Mouse (Mus musculus): Measurements from ENCODE around the gene Ntm. TPM values are rescaled to one million over a fixed set of nuclear protein-coding genes. Genes with fewer than 3 reads are reported as not detected.

The Ntm gene
- polyA plus RNA-seq, 1 experiment = not detected

- Histone ChIP-seq H3K4me3 (no peak overlapping the region), H3K4me2 (ENCODE audit: low read depth) (no peak overlapping the region), H3ac (ENCODE audit: control insufficient read depth, insufficient read length) (no peak overlapping the region), H3K79me2 (ENCODE audit: control insufficient read depth, insufficient read depth) (no peaks in the 10 kb centered on the region), H3K36me3 (ENCODE audit: control insufficient read depth, insufficient read depth) (no peaks in the 10 kb centered on the region), H3K27me3 (ENCODE audit: control insufficient read depth, insufficient read depth, insufficient read length) (no peaks in the 10 kb centered on the region)
- TF ChIP-seq USF1 (IDR thresholded peaks at IDR 0.05; ENCODE audit: low read depth) (no peak), POLR2AphosphoS2 (IDR thresholded peaks at IDR 0.05; ENCODE audit: insufficient read length, low read depth) (no peak), E2F4 (IDR thresholded peaks at IDR 0.05; ENCODE audit: insufficient read depth) (no peak), REST (IDR thresholded peaks at IDR 0.05; ENCODE audit: insufficient read depth, insufficient read length) (no peak), SRF (IDR thresholded peaks at IDR 0.05; ENCODE audit: control insufficient read depth, insufficient read length, low read depth) (no peak), CEBPB (IDR thresholded peaks at IDR 0.05; ENCODE audit: insufficient read depth, poor library complexity, severe bottlenecking) (no peak), TCF3 (IDR thresholded peaks at IDR 0.05; ENCODE audit: insufficient read length, low read depth) (no peak), POLR2A (IDR thresholded peaks at IDR 0.05; ENCODE audit: insufficient read length, low read depth) (no peak), MYOG (IDR thresholded peaks at IDR 0.05; ENCODE audit: control insufficient read depth in 1 of 3, insufficient read depth in 1 of 3, insufficient read length in 2 of 3, low read depth in 2 of 3) (no peak), MYOD1 (IDR thresholded peaks at IDR 0.05; ENCODE audit: control insufficient read depth in 1 of 3, insufficient read length in 2 of 3, low read depth in 2 of 3) (no peak), TCF12 (IDR thresholded peaks at IDR 0.05; ENCODE audit: insufficient read depth, poor library complexity, severe bottlenecking) (no peak), MAX (IDR thresholded peaks at IDR 0.05; ENCODE audit: low read depth) (no peak)
These were observed 172.9 kb downstream of the Ntm start for GRCm38 (mm10) chr9:29790017-29790416.

DNA sequence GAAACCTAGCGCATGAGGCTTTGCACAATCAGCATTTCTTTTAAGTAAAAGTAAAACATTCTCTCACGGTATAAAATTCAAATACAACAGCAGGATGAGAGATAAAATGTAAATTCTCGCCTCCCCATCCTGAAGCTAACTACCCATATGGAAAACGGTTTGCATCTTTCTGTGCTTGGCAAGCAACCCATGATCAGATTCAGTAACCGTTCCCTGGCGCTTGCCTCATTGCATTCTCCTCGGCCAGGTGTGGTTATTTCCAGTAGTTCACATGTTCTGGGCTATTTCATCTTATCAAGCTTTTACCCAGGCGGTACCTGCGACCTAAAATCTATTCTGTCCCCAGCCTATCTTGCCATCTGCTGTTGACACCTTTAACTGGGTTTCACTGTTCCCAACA is 174.1 kb downstream of the Ntm start:
- TF ChIP-seq TCF3 (IDR thresholded peaks at IDR 0.05; ENCODE audit: insufficient read length, low read depth) = no peak
- no peak for TF ChIP-seq CEBPB (IDR thresholded peaks at IDR 0.05; ENCODE audit: insufficient read depth, poor library complexity, severe bottlenecking)
- TF ChIP-seq E2F4 (IDR thresholded peaks at IDR 0.05; ENCODE audit: insufficient read depth) = no peak
- TF ChIP-seq MYOD1 (IDR thresholded peaks at IDR 0.05; ENCODE audit: control insufficient read depth in 1 of 3, insufficient read length in 2 of 3, low read depth in 2 of 3) = no peak
- no peak for TF ChIP-seq MYOG (IDR thresholded peaks at IDR 0.05; ENCODE audit: control insufficient read depth in 1 of 3, insufficient read depth in 1 of 3, insufficient read length in 2 of 3, low read depth in 2 of 3)
- TF ChIP-seq POLR2AphosphoS2 (IDR thresholded peaks at IDR 0.05; ENCODE audit: insufficient read length, low read depth) = no peak
- TF ChIP-seq REST (IDR thresholded peaks at IDR 0.05; ENCODE audit: insufficient read depth, insufficient read length) = no peak
- no peak for TF ChIP-seq TCF12 (IDR thresholded peaks at IDR 0.05; ENCODE audit: insufficient read depth, poor library complexity, severe bottlenecking)
- no peak for TF ChIP-seq SRF (IDR thresholded peaks at IDR 0.05; ENCODE audit: control insufficient read depth, insufficient read length, low read depth)
- no peak for TF ChIP-seq USF1 (IDR thresholded peaks at IDR 0.05; ENCODE audit: low read depth)
- no peak for TF ChIP-seq POLR2A (IDR thresholded peaks at IDR 0.05; ENCODE audit: insufficient read length, low read depth)
- TF ChIP-seq MAX (IDR thresholded peaks at IDR 0.05; ENCODE audit: low read depth) = no peak
- Histone ChIP-seq H3K27me3 (ENCODE audit: control insufficient read depth, insufficient read depth, insufficient read length) (no peaks in the 10 kb centered on the region), H3K4me2 (ENCODE audit: low read depth) (no peak overlapping the region)

DNA sequence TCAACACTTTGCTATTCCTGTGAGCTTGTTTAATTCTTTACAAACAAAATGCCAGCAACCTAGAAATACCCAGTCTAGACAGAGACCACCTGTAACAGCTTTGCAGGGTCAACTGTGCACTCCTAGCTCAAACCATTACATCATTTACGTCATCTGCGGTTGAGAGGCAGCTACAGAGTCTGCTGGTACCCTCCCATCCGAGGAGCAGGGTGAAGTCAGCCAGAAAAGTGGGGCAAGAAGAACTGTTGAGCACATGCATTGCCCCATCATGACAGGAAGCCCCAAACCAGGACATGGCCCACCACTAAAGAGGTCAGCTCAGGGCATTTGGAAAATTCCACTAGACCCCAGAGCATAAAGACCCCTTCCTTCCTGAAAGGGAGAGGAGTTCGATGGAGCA is 175.5 kb downstream of the Ntm start:
- TF ChIP-seq MYOG (IDR thresholded peaks at IDR 0.05; ENCODE audit: control insufficient read depth in 1 of 3, insufficient read depth in 1 of 3, insufficient read length in 2 of 3, low read depth in 2 of 3) (no peak), SRF (IDR thresholded peaks at IDR 0.05; ENCODE audit: control insufficient read depth, insufficient read length, low read depth) (no peak), POLR2AphosphoS2 (IDR thresholded peaks at IDR 0.05; ENCODE audit: insufficient read length, low read depth) (no peak), POLR2A (IDR thresholded peaks at IDR 0.05; ENCODE audit: insufficient read length, low read depth) (no peak), CEBPB (IDR thresholded peaks at IDR 0.05; ENCODE audit: insufficient read depth, poor library complexity, severe bottlenecking) (no peak), TCF3 (IDR thresholded peaks at IDR 0.05; ENCODE audit: insufficient read length, low read depth) (no peak), MYOD1 (IDR thresholded peaks at IDR 0.05; ENCODE audit: control insufficient read depth in 1 of 3, insufficient read length in 2 of 3, low read depth in 2 of 3) (no peak), USF1 (IDR thresholded peaks at IDR 0.05; ENCODE audit: low read depth) (no peak)
- H3K27me3 ChIP-seq (ENCODE audit: control insufficient read depth, insufficient read depth, insufficient read length) = no peaks in the 10 kb centered on the region
- no peak overlapping the region for H3K4me3 ChIP-seq
- no peak overlapping the region for H3ac ChIP-seq (ENCODE audit: control insufficient read depth, insufficient read length)
- no peak overlapping the region for H3K4me2 ChIP-seq (ENCODE audit: low read depth)
- no peaks in the 10 kb centered on the region for H3K36me3 ChIP-seq (ENCODE audit: control insufficient read depth, insufficient read depth)
- H3K79me2 ChIP-seq (ENCODE audit: control insufficient read depth, insufficient read depth) = no peaks in the 10 kb centered on the region

More for the DNA sequence above, 174.1 kb downstream of the Ntm start:
- Histone ChIP-seq H3K79me2 (ENCODE audit: control insufficient read depth, insufficient read depth) (no peaks in the 10 kb centered on the region), H3K4me3 (no peak overlapping the region), H3ac (ENCODE audit: control insufficient read depth, insufficient read length) (no peak overlapping the region), H3K36me3 (ENCODE audit: control insufficient read depth, insufficient read depth) (no peaks in the 10 kb centered on the region)

DNA sequence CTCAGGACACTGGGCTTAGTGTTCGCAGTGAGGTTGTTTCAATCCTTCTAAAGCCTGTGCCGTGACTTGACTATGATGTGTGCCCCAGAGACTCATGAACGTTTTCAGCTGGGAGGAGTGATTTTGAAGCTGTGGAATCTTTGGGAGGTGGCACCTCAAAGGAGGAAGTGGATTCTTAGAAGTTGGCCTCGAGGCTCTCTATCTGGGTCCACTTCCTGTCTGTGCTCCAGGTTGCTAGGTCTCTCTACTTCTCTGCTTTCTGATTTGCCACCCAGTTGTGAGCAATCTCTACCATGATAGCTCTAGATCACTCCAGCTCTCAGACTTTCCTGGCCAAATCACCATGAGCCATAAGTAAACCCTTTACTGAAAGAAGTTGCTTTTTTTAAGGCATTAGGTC is 180.2 kb downstream of the Ntm start:
- Histone ChIP-seq H3ac (ENCODE audit: control insufficient read depth, insufficient read length) (no peak overlapping the region), H3K27me3 (ENCODE audit: control insufficient read depth, insufficient read depth, insufficient read length) (no peaks in the 10 kb centered on the region), H3K36me3 (ENCODE audit: control insufficient read depth, insufficient read depth) (no peaks in the 10 kb centered on the region), H3K79me2 (ENCODE audit: control insufficient read depth, insufficient read depth) (no peaks in the 10 kb centered on the region), H3K4me2 (ENCODE audit: low read depth) (no peak overlapping the region), H3K4me3 (no peak overlapping the region)
- no peak for TF ChIP-seq CEBPB (IDR thresholded peaks at IDR 0.05; ENCODE audit: insufficient read depth, poor library complexity, severe bottlenecking)
- TF ChIP-seq MYOD1 (IDR thresholded peaks at IDR 0.05; ENCODE audit: control insufficient read depth in 1 of 3, insufficient read length in 2 of 3, low read depth in 2 of 3) = no peak
- TF ChIP-seq MYOG (IDR thresholded peaks at IDR 0.05; ENCODE audit: control insufficient read depth in 1 of 3, insufficient read depth in 1 of 3, insufficient read length in 2 of 3, low read depth in 2 of 3) = no peak
- TF ChIP-seq POLR2AphosphoS2 (IDR thresholded peaks at IDR 0.05; ENCODE audit: insufficient read length, low read depth) = no peak
- no peak for TF ChIP-seq MAX (IDR thresholded peaks at IDR 0.05; ENCODE audit: low read depth)
- TF ChIP-seq SRF (IDR thresholded peaks at IDR 0.05; ENCODE audit: control insufficient read depth, insufficient read length, low read depth) = no peak
- TF ChIP-seq TCF3 (IDR thresholded peaks at IDR 0.05; ENCODE audit: insufficient read length, low read depth) = no peak
- TF ChIP-seq USF1 (IDR thresholded peaks at IDR 0.05; ENCODE audit: low read depth) = no peak
- no peak for TF ChIP-seq POLR2A (IDR thresholded peaks at IDR 0.05; ENCODE audit: insufficient read length, low read depth)
- TF ChIP-seq REST (IDR thresholded peaks at IDR 0.05; ENCODE audit: insufficient read depth, insufficient read length) = no peak
- no peak for TF ChIP-seq TCF12 (IDR thresholded peaks at IDR 0.05; ENCODE audit: insufficient read depth, poor library complexity, severe bottlenecking)
- no peak for TF ChIP-seq E2F4 (IDR thresholded peaks at IDR 0.05; ENCODE audit: insufficient read depth)
